Mouse (Mus musculus) testis, adult 2 months (tissue): ENCODE results near the gene Adat3. TPM values are rescaled to one million over a fixed set of nuclear protein-coding genes. Genes with fewer than 3 reads are reported as not detected.

Experiments
- H3K27ac ChIP-seq: fragments of 200-500 bp; 2 replicates; pipeline ENCODE4 v1.5.1; 2012; ENCODE audit warnings: low read depth, low read length; ENCODE audit not compliant: control insufficient read depth, insufficient read depth
- H3K27me3 ChIP-seq: fragments of 200-500 bp; 2 replicates; pipeline ENCODE4 v1.6.1; 2012; ENCODE audit warnings: mild to moderate bottlenecking, low read length, moderate library complexity; ENCODE audit not compliant: control insufficient read depth, insufficient read depth
- H3K36me3 ChIP-seq: fragments of 200-500 bp; 2 replicates; pipeline ENCODE4 v1.6.1; 2012; ENCODE audit warnings: mild to moderate bottlenecking, low read length; ENCODE audit not compliant: control insufficient read depth, insufficient read depth
- H3K4me1 ChIP-seq: fragments of 200-500 bp; 2 replicates; pipeline ENCODE4 v1.6.1; 2012; ENCODE audit warnings: low read length; ENCODE audit not compliant: control insufficient read depth, insufficient read depth
- H3K4me3 ChIP-seq: fragments of 200-500 bp; 2 replicates; pipeline ENCODE4 v1.5.1; 2012; ENCODE audit warnings: low read depth, mild to moderate bottlenecking, low read length, moderate library complexity, mixed read lengths; ENCODE audit not compliant: control insufficient read depth
- CTCF ChIP-seq: fragments of 200-500 bp; IDR thresholded peaks from 2 replicates; pipeline ENCODE4 v1.5.1; 2012; ENCODE audit warnings: low read depth, mild to moderate bottlenecking, inconsistent platforms, low read length, moderate library complexity; ENCODE audit not compliant: control insufficient read depth, insufficient read depth, insufficient replicate concordance
- POLR2A ChIP-seq: fragments of 200-500 bp; IDR thresholded peaks from 2 replicates; pipeline ENCODE4 v1.6.1; 2012; ENCODE audit warnings: low read depth, mild to moderate bottlenecking, inconsistent platforms, low read length, moderate library complexity; ENCODE audit not compliant: control insufficient read depth
- polyA plus RNA-seq: library from polyadenylated mRNA; depleted of rRNA; stranded (reverse); fragments of >200 nt; gene quantifications from 2 replicates; pipeline ENCODE4 v1.2.3, GENCODE M21; 2012

Adat3 gene
- polyA plus RNA-seq, 1 experiment, result 46.6 TPM

GRCm38 (mm10) chr10:80621940-80622660, 19.4 kb downstream of the Adat3 start:
- peak overlapping the region; percentile 97 for H3K4me3 ChIP-seq
- H3K27ac ChIP-seq, result peak overlapping the region; percentile 99
- TF ChIP-seq CTCF (0 out of 2 replicates have a peak, but pooled peaks have one; percentile 2), POLR2A (peak; percentile 93)
- H3K36me3 ChIP-seq, result no peaks in the 10 kb centered on the region
- H3K27me3 ChIP-seq, result no peaks in the 10 kb centered on the region
- peaks cover 15% of the 10 kb centered on the region for H3K4me1 ChIP-seq

GRCm38 (mm10) chr10:80622661-80623456, 20.2 kb downstream of the Adat3 start, which contains the start of gene Csnk1g2:
Gene Csnk1g2 (plus strand): TSS chr10:80622838.
- Histone ChIP-seq H3K4me3 (peak within 1 kb of the TSS; percentile 97), H3K27me3 (no peaks in the 10 kb centered on the region), H3K36me3 (no peaks in the 10 kb centered on the region), H3K27ac (peak within 1 kb of the TSS; percentile 99), H3K4me1 (peaks cover 16% of the 10 kb centered on the region)
- TF ChIP-seq POLR2A, result peak; percentile 75; the same call in 1 of the 2 replicates
- TF ChIP-seq CTCF, result no peak; the same call in 1 of the 2 replicates

GRCm38 (mm10) chr10:80623457-80624191, 20.9 kb downstream of the Adat3 start:
- peak overlapping the region; percentile 97 for H3K4me3 ChIP-seq
- peak overlapping the region; percentile 99 for H3K27ac ChIP-seq
- TF ChIP-seq CTCF (no peak), POLR2A (no peak)
- H3K4me1 ChIP-seq, result peaks cover 16% of the 10 kb centered on the region
- H3K27me3 ChIP-seq, result no peaks in the 10 kb centered on the region
- H3K36me3 ChIP-seq, result no peaks in the 10 kb centered on the region

GRCm38 (mm10) chr10:80625764-80626163, 23.1 kb downstream of the Adat3 start:
- TF ChIP-seq POLR2A (no peak), CTCF (no peak)
- Histone ChIP-seq H3K4me1 (peaks cover 16% of the 10 kb centered on the region), H3K27me3 (no peaks in the 10 kb centered on the region), H3K36me3 (no peaks in the 10 kb centered on the region), H3K4me3 (peak overlapping the region; percentile 97), H3K27ac (no peak overlapping the region)

GRCm38 (mm10) chr10:80627685-80628084, 25.0 kb downstream of the Adat3 start:
- Histone ChIP-seq H3K4me1 (peaks cover 14% of the 10 kb centered on the region), H3K27ac (peak overlapping the region; percentile 41; the same call in 1 of the 2 replicates), H3K4me3 (peak overlapping the region; percentile 62), H3K36me3 (no peaks in the 10 kb centered on the region), H3K27me3 (no peaks in the 10 kb centered on the region)
- TF ChIP-seq CTCF, result no peak
- TF ChIP-seq POLR2A, result no peak

GRCm38 (mm10) chr10:80628925-80629324, 26.2 kb downstream of the Adat3 start:
- TF ChIP-seq CTCF, result no peak
- TF ChIP-seq POLR2A, result no peak
- peaks cover 3% of the 10 kb centered on the region for H3K4me1 ChIP-seq
- peak overlapping the region; percentile 71 for H3K27ac ChIP-seq
- peak overlapping the region; percentile 62 for H3K4me3 ChIP-seq
- no peaks in the 10 kb centered on the region for H3K27me3 ChIP-seq
- no peaks in the 10 kb centered on the region for H3K36me3 ChIP-seq
